Mouse (Mus musculus) testis, postnatal 10 days (tissue): ENCODE measurements around the gene Olfr190.
"Not testable (repeated sequence)": the region's sequence is repeated elsewhere in the genome, so short reads cannot be mapped to it uniquely, and the experiment has no call there.

Source experiments
- DNase-seq: peaks from one replicate; pipeline ENCODE4 v3.0.0; 2021; ENCODE audit warnings: low spot score

Gene Olfr190

DNA sequence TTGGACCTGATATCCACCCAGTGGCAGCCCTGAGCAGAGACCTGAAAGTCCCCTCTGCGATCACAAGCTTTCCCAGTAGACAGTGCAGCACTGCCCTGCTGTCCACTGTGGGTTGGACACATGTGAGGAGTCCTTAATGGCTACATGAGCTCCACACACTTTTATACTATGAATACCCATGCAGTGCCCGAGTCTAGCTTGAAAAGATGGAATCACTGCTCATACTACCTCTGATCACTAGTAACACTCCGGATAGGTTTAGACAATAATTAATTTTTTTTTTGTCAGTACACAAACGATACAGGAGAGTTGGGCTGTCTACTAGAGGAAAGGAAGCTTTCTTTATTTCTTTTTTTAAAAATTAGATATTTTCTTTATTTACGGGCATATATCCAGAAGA is at the start of gene Olfr190:
TSS of gene Olfr190 (minus strand) at position 101 of the 400 bp plus-strand sequence.
- no peak for DNase-seq

- no peak for DNase-seq
Observed at GRCm38 (mm10) chr16:59120969-59121368, 43.2 kb upstream of the Olfr190 start, which contains the start of gene Olfr194. Olfr194 (minus strand) TSS chr16:59121069.

GRCm38 (mm10) chr16:59111781-59112180 is 34.0 kb upstream of the Olfr190 start, which contains the start of gene Olfr193:
Olfr193 (minus strand) TSS chr16:59111881.
- no peak for DNase-seq

- DNase-seq: not testable (repeated sequence)
Observed at GRCm38 (mm10) chr16:59108522-59108921, 30.7 kb upstream of the Olfr190 start.

GRCm38 (mm10) chr16:59105312-59105711 is 27.5 kb upstream of the Olfr190 start:
- DNase-seq: no peak

- DNase-seq: not testable (repeated sequence)
Observed at GRCm38 (mm10) chr16:59089722-59090121, 11.9 kb upstream of the Olfr190 start, which contains the start of gene Olfr191. Olfr191 (minus strand) TSS chr16:59089822.

DNA sequence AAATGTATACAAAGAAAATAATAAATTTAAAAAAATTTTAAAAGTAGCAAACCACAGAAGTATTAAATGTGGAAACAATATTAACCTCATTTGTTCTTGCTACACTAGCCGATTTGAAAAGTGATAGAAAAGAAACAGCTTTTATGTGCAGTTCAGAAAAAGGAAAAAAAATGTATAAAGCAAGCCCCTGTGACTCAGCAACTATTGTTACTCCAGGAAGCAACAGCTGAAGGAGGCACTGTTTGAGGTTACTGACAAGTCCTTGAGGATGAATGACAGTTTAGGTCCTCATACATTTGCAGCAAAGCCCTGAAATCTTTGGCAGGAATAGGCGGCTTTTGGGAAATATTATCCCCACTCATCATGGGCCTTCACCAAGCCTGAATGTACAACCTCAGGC is 3.3 kb upstream of the Olfr190 start:
- DNase-seq: not testable (repeated sequence)

DNA sequence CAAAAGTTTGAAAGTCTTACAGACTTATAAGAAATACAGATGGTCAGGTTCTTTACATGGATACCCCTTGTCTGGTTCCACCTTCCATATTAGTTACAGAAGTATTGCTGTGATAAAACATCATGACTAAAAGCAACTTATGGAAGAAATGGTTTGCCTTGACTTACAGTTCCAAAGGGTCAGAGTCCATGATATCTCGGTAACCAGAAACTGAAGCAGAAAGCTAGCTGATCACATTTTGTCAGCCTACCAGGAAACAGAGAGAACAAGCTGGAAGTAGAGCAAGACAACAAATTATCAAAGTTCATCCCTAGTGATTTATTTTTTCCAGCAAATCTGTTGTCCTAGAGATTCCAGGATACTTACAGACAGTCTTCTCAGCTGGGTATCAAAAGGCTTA is 4.3 kb downstream of the Olfr190 start:
- DNase-seq: no peak

DNA sequence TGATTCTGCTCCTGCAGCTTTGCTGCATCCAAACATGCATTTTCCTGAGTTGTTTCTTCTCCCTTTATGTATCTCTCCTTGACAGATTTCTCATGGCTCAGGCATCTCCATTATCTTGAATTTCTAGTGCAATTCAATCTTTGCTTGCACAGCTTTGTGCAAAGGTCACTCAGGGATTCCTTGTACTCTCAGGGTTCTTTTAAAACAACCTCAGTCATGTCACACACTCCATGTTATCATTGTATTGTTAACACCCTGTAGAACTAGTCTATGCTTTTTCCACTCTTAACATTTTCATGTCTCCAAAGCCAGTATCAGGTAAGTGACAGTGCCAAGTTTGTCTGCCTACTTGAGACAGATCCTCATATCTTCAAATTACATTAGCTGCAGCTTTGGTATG is 6.0 kb downstream of the Olfr190 start:
- DNase-seq: no peak

DNA sequence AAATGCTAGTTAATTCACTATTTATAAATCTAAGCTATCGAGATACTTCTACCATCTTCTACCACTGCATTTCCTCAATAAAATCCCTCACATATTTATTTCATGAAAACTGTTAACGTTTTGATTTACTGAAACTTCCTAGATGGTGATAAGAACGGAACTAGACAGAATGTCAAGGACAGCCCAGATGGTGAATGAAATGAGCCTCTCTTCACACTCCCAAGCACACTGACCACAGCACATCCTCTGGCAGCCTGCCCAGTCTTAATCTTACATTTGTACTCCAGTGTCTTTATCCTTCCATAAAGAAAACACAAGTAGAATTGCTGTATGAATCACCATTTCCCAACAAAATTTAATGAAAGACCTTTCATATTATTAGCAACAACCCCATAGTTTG is 15.4 kb downstream of the Olfr190 start:
- not testable (repeated sequence) for DNase-seq

DNA sequence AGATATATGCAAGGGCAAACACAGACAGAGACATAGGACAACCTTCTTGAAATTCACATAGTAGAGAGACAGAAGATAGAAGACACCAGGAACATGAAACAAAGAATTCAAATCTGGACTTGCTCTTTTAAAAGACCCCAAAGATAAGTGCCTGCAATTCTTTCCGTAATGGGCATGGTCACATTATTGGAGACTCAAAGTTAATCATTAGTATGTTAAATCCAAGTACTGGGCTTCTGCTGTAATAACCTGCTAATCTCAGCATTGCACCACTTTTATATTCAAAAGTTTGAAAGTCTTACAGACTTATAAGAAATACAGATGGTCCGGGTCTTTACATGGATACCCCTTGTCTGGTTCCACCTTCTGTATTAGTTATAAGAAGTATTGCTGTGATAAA is 28.5 kb downstream of the Olfr190 start:
- not testable (repeated sequence) for DNase-seq

DNA sequence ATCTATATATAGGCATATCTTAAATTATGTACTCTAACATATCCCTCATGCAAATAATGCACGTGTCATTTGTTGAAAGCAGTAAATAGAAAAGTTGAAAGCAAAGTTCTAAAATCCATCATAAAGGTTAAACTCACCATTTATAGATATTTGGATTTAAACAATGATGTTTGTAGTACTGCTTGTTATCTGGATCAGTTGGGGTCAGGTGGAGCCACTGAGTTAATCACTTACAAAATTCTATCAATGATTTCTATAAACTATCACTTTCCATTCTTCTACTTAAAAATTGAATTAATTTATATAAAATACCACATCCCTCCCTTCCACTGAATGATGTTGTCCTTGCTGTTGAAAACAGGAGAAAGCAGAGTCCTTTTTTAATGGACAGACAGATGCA is 28.9 kb downstream of the Olfr190 start:
- DNase-seq: no peak

GRCm38 (mm10) chr16:59047579-59047978 is 30.2 kb downstream of the Olfr190 start:
- no peak for DNase-seq

GRCm38 (mm10) chr16:59045835-59046234 is 32.0 kb downstream of the Olfr190 start:
- DNase-seq: no peak

GRCm38 (mm10) chr16:59039710-59040109 is 38.1 kb downstream of the Olfr190 start, which contains the start of gene Olfr187:
Olfr187 (minus strand) TSS chr16:59039767.
- DNase-seq: no peak

GRCm38 (mm10) chr16:59030191-59030590 is 47.6 kb downstream of the Olfr190 start, which contains the start of gene Olfr186:
Olfr186 (minus strand) TSS chr16:59030291.
- DNase-seq: no peak
